Mouse (Mus musculus) limb, embryonic 13.5 days (tissue): ENCODE data around the gene Rap1gap2. TPM values are rescaled to one million over a fixed set of nuclear protein-coding genes. Genes with fewer than 3 reads are reported as not detected.

Experiments used
- ATAC-seq: fragments of 200-750 bp; cut with Nextera tagmentation; 2 replicates; pipeline ENCODE4 v1.8.0; 2017; ENCODE audit warnings: low read depth, moderate number of reproducible peaks, moderate TSS enrichment; ENCODE audit not compliant: low FRiP score
- H3K27ac ChIP-seq: fragments of 300-500 bp; sonication (generic); 2 replicates; pipeline ENCODE4 v1.5.1; 2015; ENCODE audit warnings: inconsistent platforms, mild to moderate bottlenecking, moderate library complexity
- H3K27me3 ChIP-seq: fragments of 300-500 bp; sonication (generic); 2 replicates; pipeline ENCODE4 v1.6.1; 2015; ENCODE audit warnings: mild to moderate bottlenecking, inconsistent platforms
- H3K36me3 ChIP-seq: fragments of 300-500 bp; sonication (generic); 2 replicates; pipeline ENCODE4 v1.6.1; 2015; ENCODE audit warnings: inconsistent platforms, mild to moderate bottlenecking, moderate library complexity
- H3K4me1 ChIP-seq: fragments of 300-500 bp; sonication (generic); 2 replicates; pipeline ENCODE4 v1.6.1; 2015; ENCODE audit warnings: inconsistent platforms
- H3K4me2 ChIP-seq: fragments of 300-500 bp; sonication (generic); replicated peaks from 2 replicates; pipeline ENCODE4 v1.6.1; 2015; ENCODE audit warnings: inconsistent platforms, mild to moderate bottlenecking, moderate library complexity
- H3K4me3 ChIP-seq: fragments of 300-500 bp; sonication (generic); 2 replicates; pipeline ENCODE4 v1.5.1; 2015; ENCODE audit warnings: moderate library complexity, mild to moderate bottlenecking, inconsistent platforms
- H3K9ac ChIP-seq: fragments of 300-500 bp; sonication (generic); 2 replicates; pipeline ENCODE4 v1.6.1; 2015; ENCODE audit warnings: mild to moderate bottlenecking, inconsistent platforms
- H3K9me3 ChIP-seq: fragments of 300-500 bp; sonication (generic); 2 replicates; pipeline ENCODE4 v1.6.1; 2016; ENCODE audit warnings: inconsistent platforms
- WGBS: fragments of 180-500 bp; shearing (Covaris S2); methylation state at CpG from one replicate; pipeline ENCODE4 v1.1.7; 2015; 5-methylcytosine and 5-hydroxymethylcytosine counted together
- polyA plus RNA-seq: library from polyadenylated mRNA; unstranded; fragments of >200 nt; fragmentation: Nextera tagmentation; extraction: Ambion mirVana; gene quantifications from 2 replicates; pipeline ENCODE4 v1.2.1, GENCODE M21; 2015

Gene Rap1gap2
- polyA plus RNA-seq, 1 experiment from 2014 or later, result 1.2 TPM

- no peaks in the 10 kb centered on the region for H3K36me3 ChIP-seq
- H3K4me2 ChIP-seq, result no peak overlapping the region
- H3K4me3 ChIP-seq, result no peak overlapping the region
- no peak overlapping the region for H3K9ac ChIP-seq
- ATAC-seq, result no peak
- 75% methylated on average over 3 of the region's 3 CpGs for WGBS
- no peaks in the 10 kb centered on the region for H3K4me1 ChIP-seq
- no peaks in the 10 kb centered on the region for H3K27me3 ChIP-seq
- H3K9me3 ChIP-seq, result no peaks in the 10 kb centered on the region
- H3K27ac ChIP-seq, result no peak overlapping the region
These were observed 42.7 kb downstream of the Rap1gap2 start for GRCm38 (mm10) chr11:74568004-74568403.

- Histone ChIP-seq H3K36me3 (no peaks in the 10 kb centered on the region), H3K9ac (no peak overlapping the region), H3K4me2 (no peak overlapping the region), H3K9me3 (no peaks in the 10 kb centered on the region), H3K4me1 (no peaks in the 10 kb centered on the region), H3K4me3 (no peak overlapping the region), H3K27me3 (no peaks in the 10 kb centered on the region), H3K27ac (no peak overlapping the region)
- WGBS, result 91% methylated on average over 4 of the region's 4 CpGs
- ATAC-seq, result no peak
These were observed 44.3 kb downstream of the Rap1gap2 start for GRCm38 (mm10) chr11:74566326-74566874.

GRCm38 (mm10) chr11:74561392-74561791 lies 49.3 kb downstream of the Rap1gap2 start:
- ATAC-seq, result no peak
- Histone ChIP-seq H3K4me3 (no peak overlapping the region), H3K36me3 (no peaks in the 10 kb centered on the region), H3K27me3 (no peaks in the 10 kb centered on the region), H3K4me2 (no peak overlapping the region), H3K4me1 (no peaks in the 10 kb centered on the region), H3K9ac (no peak overlapping the region), H3K27ac (no peak overlapping the region), H3K9me3 (no peaks in the 10 kb centered on the region)
- WGBS, result 84% methylated on average over 4 of the region's 4 CpGs

GRCm38 (mm10) chr11:74560600-74561227 lies 50.0 kb downstream of the Rap1gap2 start:
- WGBS, result 88% methylated on average over 9 of the region's 9 CpGs

GRCm38 (mm10) chr11:74559793-74560433 lies 50.8 kb downstream of the Rap1gap2 start:
- no peak for ATAC-seq
- no peak overlapping the region for H3K4me2 ChIP-seq
- H3K27me3 ChIP-seq, result no peaks in the 10 kb centered on the region
- H3K4me3 ChIP-seq, result no peak overlapping the region
- 82% methylated on average over 5 of the region's 5 CpGs for WGBS
- no peak overlapping the region for H3K27ac ChIP-seq
- H3K9ac ChIP-seq, result no peak overlapping the region
- no peaks in the 10 kb centered on the region for H3K36me3 ChIP-seq
- H3K9me3 ChIP-seq, result no peaks in the 10 kb centered on the region
- H3K4me1 ChIP-seq, result peaks cover 9% of the 10 kb centered on the region

More at GRCm38 (mm10) chr11:74560600-74561227, 50.0 kb downstream of the Rap1gap2 start:
- Histone ChIP-seq H3K4me1 (peaks cover 7% of the 10 kb centered on the region), H3K9me3 (no peaks in the 10 kb centered on the region), H3K36me3 (no peaks in the 10 kb centered on the region), H3K4me3 (no peak overlapping the region), H3K27ac (no peak overlapping the region), H3K9ac (no peak overlapping the region), H3K4me2 (no peak overlapping the region), H3K27me3 (no peaks in the 10 kb centered on the region)
- ATAC-seq, result no peak

GRCm38 (mm10) chr11:74558933-74559332 lies 51.8 kb downstream of the Rap1gap2 start:
- Histone ChIP-seq H3K9ac (no peak overlapping the region), H3K4me1 (peaks cover 14% of the 10 kb centered on the region), H3K27me3 (no peaks in the 10 kb centered on the region), H3K9me3 (no peaks in the 10 kb centered on the region), H3K27ac (no peak overlapping the region), H3K36me3 (no peaks in the 10 kb centered on the region), H3K4me2 (no peak overlapping the region), H3K4me3 (no peak overlapping the region)
- no peak for ATAC-seq
- WGBS, result 84% methylated on average over 5 of the region's 5 CpGs

GRCm38 (mm10) chr11:74557456-74558230 lies 53.1 kb downstream of the Rap1gap2 start:
- 60% methylated on average over 11 of the region's 11 CpGs for WGBS
- H3K27me3 ChIP-seq, result no peaks in the 10 kb centered on the region
- H3K36me3 ChIP-seq, result no peaks in the 10 kb centered on the region
- H3K27ac ChIP-seq, result no peak overlapping the region
- no peak overlapping the region for H3K9ac ChIP-seq
- H3K4me2 ChIP-seq, result no peak overlapping the region
- peaks cover 14% of the 10 kb centered on the region for H3K4me1 ChIP-seq
- no peak overlapping the region for H3K4me3 ChIP-seq
- no peak for ATAC-seq
- no peaks in the 10 kb centered on the region for H3K9me3 ChIP-seq

- no peak overlapping the region for H3K4me2 ChIP-seq
- ATAC-seq, result 0 out of 2 replicates have a peak, but pooled peaks have one; percentile 32
- H3K27me3 ChIP-seq, result no peaks in the 10 kb centered on the region
- H3K36me3 ChIP-seq, result no peaks in the 10 kb centered on the region
- peaks cover 14% of the 10 kb centered on the region for H3K4me1 ChIP-seq
- WGBS, result 46% methylated on average over 9 of the region's 9 CpGs
- H3K9ac ChIP-seq, result no peak overlapping the region
- no peak overlapping the region for H3K4me3 ChIP-seq
- no peaks in the 10 kb centered on the region for H3K9me3 ChIP-seq
- H3K27ac ChIP-seq, result no peak overlapping the region
These were observed 54.9 kb downstream of the Rap1gap2 start for GRCm38 (mm10) chr11:74555716-74556374.

- Histone ChIP-seq H3K4me1 (peaks cover 14% of the 10 kb centered on the region), H3K36me3 (no peaks in the 10 kb centered on the region), H3K27ac (no peak overlapping the region), H3K27me3 (no peaks in the 10 kb centered on the region), H3K9me3 (no peaks in the 10 kb centered on the region), H3K4me3 (no peak overlapping the region), H3K4me2 (no peak overlapping the region), H3K9ac (no peak overlapping the region)
- no peak for ATAC-seq
- WGBS, result 58% methylated on average over 15 of the region's 15 CpGs
These were observed 55.9 kb downstream of the Rap1gap2 start for GRCm38 (mm10) chr11:74554683-74555341.

GRCm38 (mm10) chr11:74551568-74551967 lies 59.1 kb downstream of the Rap1gap2 start:
- Histone ChIP-seq H3K9ac (no peak overlapping the region), H3K4me3 (no peak overlapping the region), H3K36me3 (no peaks in the 10 kb centered on the region), H3K4me1 (peaks cover 19% of the 10 kb centered on the region), H3K9me3 (no peaks in the 10 kb centered on the region), H3K27me3 (peaks cover 6% of the 10 kb centered on the region; the same call in 1 of the 2 replicates), H3K4me2 (no peak overlapping the region), H3K27ac (no peak overlapping the region)
- ATAC-seq, result no peak
- WGBS, result 61% methylated on average over 6 of the region's 6 CpGs

- Histone ChIP-seq H3K4me2 (no peak overlapping the region), H3K4me1 (peaks cover 12% of the 10 kb centered on the region), H3K9me3 (no peaks in the 10 kb centered on the region), H3K9ac (no peak overlapping the region), H3K4me3 (no peak overlapping the region), H3K36me3 (no peaks in the 10 kb centered on the region), H3K27ac (no peak overlapping the region), H3K27me3 (peaks cover 6% of the 10 kb centered on the region; the same call in 1 of the 2 replicates)
- WGBS, result 66% methylated on average over 5 of the region's 5 CpGs
- no peak for ATAC-seq
These were observed 60.1 kb downstream of the Rap1gap2 start for GRCm38 (mm10) chr11:74550615-74551102.
